Mouse (Mus musculus): ENCODE data around the gene Ntng2. TPM values are rescaled to one million over a fixed set of nuclear protein-coding genes. Genes with fewer than 3 reads are reported as not detected.

Ntng2 gene
- polyA plus RNA-seq, 1 experiment from 2014 or later: not detected

DNA sequence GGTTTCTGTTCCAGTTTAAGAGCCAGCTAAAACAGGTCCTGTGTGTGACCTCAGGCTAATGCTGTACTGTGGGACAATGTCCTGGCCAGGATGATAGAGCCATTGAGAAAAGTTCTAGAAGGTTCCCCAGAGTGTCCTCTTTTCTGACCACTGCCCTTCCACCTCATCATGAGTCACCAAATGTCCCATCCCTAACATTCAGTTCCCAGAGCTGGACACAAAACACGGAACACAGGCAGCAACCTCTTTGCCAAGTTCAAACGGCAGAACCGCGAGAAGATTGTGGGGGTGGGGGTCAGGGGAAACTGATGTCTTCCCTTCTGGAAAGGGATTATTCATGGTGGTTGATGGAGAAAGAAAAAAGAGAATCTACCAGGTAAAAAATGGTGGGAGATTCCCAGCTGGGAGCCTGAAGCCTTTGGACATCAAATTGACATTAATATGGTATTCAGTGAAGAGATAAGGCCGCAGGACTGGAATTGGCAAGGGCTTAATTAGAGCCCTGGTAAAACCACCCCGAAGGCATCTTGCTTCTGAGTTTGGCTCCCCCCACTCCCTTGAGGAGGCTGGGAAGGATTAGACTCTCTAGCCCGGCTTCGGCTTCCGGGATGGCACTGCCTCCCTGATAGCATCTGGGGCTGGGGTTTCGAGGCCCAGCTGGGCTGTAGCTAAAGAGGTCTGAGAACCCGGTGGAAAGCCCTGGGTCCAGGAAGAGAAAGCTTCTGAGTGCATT lies 51.4 kb downstream of the Ntng2 start:
- Histone ChIP-seq H3K4me1 (ENCODE audit: control insufficient read depth, insufficient read depth, low read length) (no peaks in the 10 kb centered on the region), H3K27ac (ENCODE audit: low read depth, low read length) (no peak overlapping the region), H3K4me3 (ENCODE audit: low read depth, low read length) (no peak overlapping the region), H3K27me3 (ENCODE audit: control insufficient read depth, insufficient read depth, low read length) (peaks cover 37% of the 10 kb centered on the region), H3K4me2 (no peak overlapping the region), H3K9me3 (replicated peaks; ENCODE audit: control insufficient read depth, low read length) (no peaks in the 10 kb centered on the region), H3K9ac (ENCODE audit: low read depth, low read length) (no peak overlapping the region), H3K36me3 (ENCODE audit: control insufficient read depth, insufficient read depth, low read length) (no peaks in the 10 kb centered on the region)
- no peak for ATAC-seq (replicated peaks; ENCODE audit: insufficient number of reproducible peaks, low FRiP score, low TSS enrichment)
- WGBS (ENCODE audit: insufficient replicate concordance): 57% methylated on average over 11 of the region's 11 CpGs

DNA sequence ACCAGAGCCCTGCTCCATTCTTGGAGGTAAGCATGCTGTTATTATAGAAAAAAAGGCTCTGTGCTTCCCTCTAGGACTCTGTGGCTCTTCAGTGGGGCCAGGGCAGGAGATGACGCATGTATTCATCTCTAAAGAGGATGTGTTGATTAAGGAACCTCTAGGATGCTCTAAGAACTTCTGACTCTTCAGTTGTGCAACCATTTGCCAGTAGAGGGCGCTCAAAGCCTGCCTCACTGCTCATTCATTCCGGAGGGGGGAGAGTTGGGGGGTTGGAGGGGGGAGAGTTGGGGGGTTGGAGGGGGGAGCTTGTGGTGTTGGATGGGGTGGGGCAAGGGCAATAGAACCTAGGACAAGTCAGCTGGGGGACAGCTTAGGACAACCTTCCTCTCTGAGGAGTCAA lies 52.9 kb downstream of the Ntng2 start:
- Histone ChIP-seq H3K27me3 (ENCODE audit: control insufficient read depth, insufficient read depth, low read length) (peaks cover 52% of the 10 kb centered on the region), H3K9me3 (replicated peaks; ENCODE audit: control insufficient read depth, low read length) (no peaks in the 10 kb centered on the region), H3K4me3 (ENCODE audit: low read depth, low read length) (no peak overlapping the region), H3K27ac (ENCODE audit: low read depth, low read length) (no peak overlapping the region), H3K36me3 (ENCODE audit: control insufficient read depth, insufficient read depth, low read length) (no peaks in the 10 kb centered on the region), H3K4me2 (no peak overlapping the region), H3K9ac (ENCODE audit: low read depth, low read length) (no peak overlapping the region), H3K4me1 (ENCODE audit: control insufficient read depth, insufficient read depth, low read length) (peaks cover 6% of the 10 kb centered on the region)
- ATAC-seq (replicated peaks; ENCODE audit: insufficient number of reproducible peaks, low FRiP score, low TSS enrichment): no peak
- 6% methylated on average over 3 of the region's 3 CpGs for WGBS (ENCODE audit: insufficient replicate concordance)

DNA sequence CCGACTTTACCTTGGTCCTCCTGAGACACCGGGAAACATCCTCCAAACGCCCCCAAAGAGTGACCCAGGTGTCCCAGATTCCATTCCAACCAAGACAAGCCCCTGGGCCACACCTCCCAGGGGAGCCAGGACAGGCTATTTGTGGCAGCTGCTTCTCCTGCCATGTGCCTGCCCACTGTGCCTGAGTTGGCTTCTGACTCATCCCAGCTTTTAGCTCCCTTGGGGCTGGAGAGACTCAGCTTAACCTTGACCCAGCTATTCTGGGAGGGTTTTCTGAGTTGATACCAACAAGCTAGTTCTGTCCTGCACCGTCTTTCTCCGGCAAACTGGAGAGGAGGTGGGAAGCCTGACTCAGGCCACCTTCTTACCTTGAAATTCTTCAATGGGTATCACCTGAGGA lies 54.4 kb downstream of the Ntng2 start:
- no peak overlapping the region for H3K27ac ChIP-seq (ENCODE audit: low read depth, low read length)
- peaks cover 53% of the 10 kb centered on the region for H3K27me3 ChIP-seq (ENCODE audit: control insufficient read depth, insufficient read depth, low read length)
- no peaks in the 10 kb centered on the region for H3K9me3 ChIP-seq (replicated peaks; ENCODE audit: control insufficient read depth, low read length)
- peaks cover 12% of the 10 kb centered on the region for H3K4me1 ChIP-seq (ENCODE audit: control insufficient read depth, insufficient read depth, low read length)
- ATAC-seq (replicated peaks; ENCODE audit: insufficient number of reproducible peaks, low FRiP score, low TSS enrichment): no peak
- H3K4me3 ChIP-seq (ENCODE audit: low read depth, low read length): no peak overlapping the region
- no peak overlapping the region for H3K4me2 ChIP-seq
- H3K36me3 ChIP-seq (ENCODE audit: control insufficient read depth, insufficient read depth, low read length): no peaks in the 10 kb centered on the region
- 76% methylated on average over 5 of the region's 5 CpGs for WGBS (ENCODE audit: insufficient replicate concordance)
- H3K9ac ChIP-seq (ENCODE audit: low read depth, low read length): no peak overlapping the region

DNA sequence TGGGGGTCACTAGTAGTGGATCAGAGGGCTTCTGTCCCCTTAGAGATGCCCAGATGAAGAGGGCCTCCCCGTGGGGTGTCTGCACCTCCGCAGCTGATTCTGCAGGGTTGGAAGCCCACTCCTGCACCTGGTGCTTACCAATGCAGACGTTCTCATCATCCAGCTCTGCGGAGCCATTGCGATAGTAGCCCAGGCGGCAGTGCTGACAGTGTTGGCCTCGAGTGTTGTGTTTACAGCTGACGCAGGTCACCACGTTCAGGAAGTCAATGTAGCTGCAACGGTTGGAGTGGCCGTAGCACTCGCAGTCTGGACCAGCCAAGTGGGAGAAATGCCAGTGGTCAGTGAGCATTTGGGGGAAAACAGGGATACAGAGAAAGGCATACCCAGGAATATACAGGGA lies 56.0 kb downstream of the Ntng2 start:
- WGBS (ENCODE audit: insufficient replicate concordance): 63% methylated on average over 12 of the region's 12 CpGs
- H3K4me2 ChIP-seq: no peak overlapping the region
- H3K36me3 ChIP-seq (ENCODE audit: control insufficient read depth, insufficient read depth, low read length): no peaks in the 10 kb centered on the region
- no peak for ATAC-seq (replicated peaks; ENCODE audit: insufficient number of reproducible peaks, low FRiP score, low TSS enrichment)
- no peak overlapping the region for H3K4me3 ChIP-seq (ENCODE audit: low read depth, low read length)
- peaks cover 43% of the 10 kb centered on the region for H3K27me3 ChIP-seq (ENCODE audit: control insufficient read depth, insufficient read depth, low read length)
- no peak overlapping the region for H3K9ac ChIP-seq (ENCODE audit: low read depth, low read length)
- H3K4me1 ChIP-seq (ENCODE audit: control insufficient read depth, insufficient read depth, low read length): peaks cover 12% of the 10 kb centered on the region
- H3K27ac ChIP-seq (ENCODE audit: low read depth, low read length): no peak overlapping the region
- no peaks in the 10 kb centered on the region for H3K9me3 ChIP-seq (replicated peaks; ENCODE audit: control insufficient read depth, low read length)

DNA sequence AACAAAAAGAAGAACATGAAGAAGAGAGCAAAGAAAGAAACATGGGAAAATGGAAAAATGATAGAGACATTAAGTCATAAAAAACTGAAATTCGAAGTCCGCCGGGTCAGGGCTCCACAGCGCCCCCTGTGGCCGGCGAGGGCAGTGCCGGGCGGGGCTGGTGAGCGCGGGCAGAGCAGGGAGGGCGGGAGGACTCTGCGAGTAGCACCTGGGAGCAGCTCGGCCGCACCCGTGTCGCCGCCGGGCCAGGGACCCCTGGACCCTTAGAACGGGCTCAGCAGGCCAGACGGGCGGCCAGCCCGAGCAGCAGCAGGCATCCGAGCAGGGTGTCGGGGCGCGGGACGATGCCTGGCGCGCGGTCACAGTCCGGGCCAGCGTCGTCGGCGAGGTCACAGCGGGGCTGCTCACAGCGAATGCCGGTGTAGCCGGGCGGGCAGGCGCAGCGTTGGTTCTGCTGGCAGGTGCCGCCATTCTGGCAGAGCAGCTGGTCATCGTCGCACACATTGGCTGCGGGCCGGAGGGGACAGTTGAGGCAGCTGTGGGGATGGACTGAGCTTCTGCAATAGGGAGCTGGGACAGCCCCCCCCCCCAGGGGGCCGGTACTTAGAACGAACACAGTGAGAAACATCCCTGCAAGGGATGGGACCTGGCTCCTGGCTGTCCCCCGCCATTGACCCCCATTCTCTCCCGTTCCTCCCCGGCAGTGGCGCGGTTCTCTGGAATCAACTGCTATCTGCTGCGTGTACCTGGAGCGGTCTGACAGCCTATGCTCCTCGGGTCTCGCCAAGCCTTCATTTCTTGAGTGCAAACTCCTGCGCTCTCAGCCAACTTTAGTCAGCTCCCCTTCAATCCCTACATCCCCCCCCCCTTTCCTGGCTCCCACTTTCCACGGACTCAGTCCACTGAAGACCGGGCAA lies 58.0 kb downstream of the Ntng2 start:
- H3K27me3 ChIP-seq (ENCODE audit: control insufficient read depth, insufficient read depth, low read length): peaks cover 40% of the 10 kb centered on the region

DNA sequence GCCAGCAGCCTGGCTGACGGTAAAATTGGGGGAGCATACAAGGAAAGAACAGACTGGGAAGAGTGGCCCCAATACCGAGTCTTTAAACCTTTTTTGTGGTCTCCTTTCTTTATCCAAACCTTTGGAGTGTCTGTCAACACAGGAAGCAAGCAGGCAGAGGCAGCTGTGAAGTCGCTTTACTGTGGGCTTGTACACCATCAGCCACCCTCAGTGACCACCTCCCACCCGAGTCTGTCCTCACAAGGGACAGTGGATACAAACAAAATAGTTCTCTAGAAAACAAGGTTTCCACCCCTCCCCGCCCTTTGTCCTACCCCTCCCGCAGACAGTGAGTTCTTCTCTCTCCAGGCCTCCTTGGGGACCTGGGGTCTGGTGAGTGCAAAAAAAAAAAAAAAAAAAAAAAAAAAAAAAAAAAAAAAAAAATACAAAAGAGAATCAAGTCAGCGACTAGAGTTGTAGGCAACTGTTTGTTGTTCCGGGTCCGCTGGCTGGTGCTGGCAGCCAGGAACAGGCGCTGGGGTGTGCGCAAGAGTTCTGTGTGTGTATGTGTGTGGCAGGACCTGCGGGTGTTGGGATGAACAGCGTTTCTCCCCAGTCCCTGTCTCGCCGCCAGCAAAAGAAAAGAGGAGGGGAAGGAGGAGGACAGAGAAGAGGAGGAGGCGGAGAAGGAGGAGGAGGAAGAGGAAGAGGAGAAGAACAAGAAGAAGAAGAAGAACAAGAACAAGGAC lies 58.8 kb downstream of the Ntng2 start:
- Histone ChIP-seq H3K4me3 (ENCODE audit: low read depth, low read length) (peak overlapping the region; percentile 60), H3K36me3 (ENCODE audit: control insufficient read depth, insufficient read depth, low read length) (no peaks in the 10 kb centered on the region), H3K27me3 (ENCODE audit: control insufficient read depth, insufficient read depth, low read length) (peaks cover 38% of the 10 kb centered on the region), H3K27ac (ENCODE audit: low read depth, low read length) (no peak overlapping the region), H3K9ac (ENCODE audit: low read depth, low read length) (no peak overlapping the region), H3K9me3 (replicated peaks; ENCODE audit: control insufficient read depth, low read length) (no peaks in the 10 kb centered on the region), H3K4me2 (peak overlapping the region; percentile 100), H3K4me1 (ENCODE audit: control insufficient read depth, insufficient read depth, low read length) (peaks cover 12% of the 10 kb centered on the region)
- 19% methylated on average over 16 of the region's 16 CpGs for WGBS (ENCODE audit: insufficient replicate concordance)
- no peak for ATAC-seq (replicated peaks; ENCODE audit: insufficient number of reproducible peaks, low FRiP score, low TSS enrichment)

More for the DNA sequence above, 58.0 kb downstream of the Ntng2 start:
- Histone ChIP-seq H3K4me3 (ENCODE audit: low read depth, low read length) (peak overlapping the region; percentile 60), H3K27ac (ENCODE audit: low read depth, low read length) (no peak overlapping the region), H3K4me2 (peak overlapping the region; percentile 100), H3K36me3 (ENCODE audit: control insufficient read depth, insufficient read depth, low read length) (no peaks in the 10 kb centered on the region), H3K9me3 (replicated peaks; ENCODE audit: control insufficient read depth, low read length) (no peaks in the 10 kb centered on the region), H3K4me1 (ENCODE audit: control insufficient read depth, insufficient read depth, low read length) (peaks cover 12% of the 10 kb centered on the region), H3K9ac (ENCODE audit: low read depth, low read length) (no peak overlapping the region; the same call in 1 of the 2 replicates)
- no peak for ATAC-seq (replicated peaks; ENCODE audit: insufficient number of reproducible peaks, low FRiP score, low TSS enrichment)
- under 1% methylated on average over 61 of the region's 61 CpGs for WGBS (ENCODE audit: insufficient replicate concordance)

DNA sequence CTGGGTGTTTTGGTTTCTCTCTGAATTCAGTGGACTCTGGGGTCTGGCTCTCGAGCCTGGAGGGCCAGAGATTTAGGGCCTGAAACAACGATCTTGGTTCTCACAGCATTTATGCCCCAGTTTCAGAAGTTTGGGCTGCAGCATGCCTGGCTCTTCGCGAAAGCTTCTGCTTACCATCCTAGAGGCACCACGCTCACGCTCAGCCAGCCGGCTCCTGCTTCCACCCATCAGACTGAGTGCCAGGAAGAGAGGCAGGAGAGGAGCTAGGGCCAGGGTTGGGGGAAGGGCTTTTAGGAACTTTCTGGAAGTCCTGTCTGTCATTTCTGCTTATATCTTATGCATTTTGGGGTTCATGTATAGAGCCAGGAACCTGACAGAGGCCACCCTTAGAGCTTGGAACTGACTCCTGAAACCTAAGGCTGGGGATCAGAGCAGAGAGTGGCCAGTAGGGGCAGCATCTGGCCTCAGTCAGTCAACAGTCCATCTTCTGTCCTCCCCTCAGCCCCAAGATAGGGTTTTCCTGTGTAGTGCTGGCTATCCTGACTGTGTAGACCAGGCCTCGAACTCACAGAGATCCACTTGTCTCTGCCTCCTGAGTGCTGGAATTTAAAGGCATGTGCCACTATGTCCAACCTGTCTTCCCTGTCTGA lies 60.1 kb downstream of the Ntng2 start:
- Histone ChIP-seq H3K27ac (ENCODE audit: low read depth, low read length) (no peak overlapping the region), H3K9me3 (replicated peaks; ENCODE audit: control insufficient read depth, low read length) (no peaks in the 10 kb centered on the region), H3K4me3 (ENCODE audit: low read depth, low read length) (no peak overlapping the region), H3K4me2 (no peak overlapping the region), H3K36me3 (ENCODE audit: control insufficient read depth, insufficient read depth, low read length) (no peaks in the 10 kb centered on the region), H3K9ac (ENCODE audit: low read depth, low read length) (no peak overlapping the region), H3K27me3 (ENCODE audit: control insufficient read depth, insufficient read depth, low read length) (peaks cover 30% of the 10 kb centered on the region), H3K4me1 (ENCODE audit: control insufficient read depth, insufficient read depth, low read length) (peaks cover 12% of the 10 kb centered on the region)
- 77% methylated on average over 8 of the region's 8 CpGs for whole genome bisulfite sequencing (ENCODE audit: insufficient replicate concordance)
- ATAC-seq (replicated peaks; ENCODE audit: insufficient number of reproducible peaks, low FRiP score, low TSS enrichment): no peak

Data from heart, embryonic 11.5 days (tissue).